Mouse (Mus musculus) heart, embryonic 11.5 days (tissue): ENCODE measurements around the gene Cd8b1. TPM values are rescaled to one million over a fixed set of nuclear protein-coding genes. Genes with fewer than 3 reads are reported as not detected.

Source experiments
- ATAC-seq: fragments of 200-750 bp; cut with Nextera tagmentation; replicated peaks from 2 replicates; pipeline ENCODE4 v1.8.0; 2017; ENCODE audit warnings: moderate library complexity; ENCODE audit not compliant: insufficient number of reproducible peaks, low FRiP score, low TSS enrichment
- H3K27ac ChIP-seq: fragments of 300-500 bp; sonication (generic); 2 replicates; pipeline ENCODE4 v1.5.1; 2014; ENCODE audit warnings: mild to moderate bottlenecking, low read depth, low read length
- H3K27me3 ChIP-seq: fragments of 300-500 bp; sonication (generic); 2 replicates; pipeline ENCODE4 v1.6.1; 2014; ENCODE audit warnings: mild to moderate bottlenecking, low read length, mixed read lengths; ENCODE audit not compliant: control insufficient read depth, insufficient read depth
- H3K36me3 ChIP-seq: fragments of 300-500 bp; sonication (generic); 2 replicates; pipeline ENCODE4 v1.6.1; 2014; ENCODE audit warnings: mild to moderate bottlenecking, low read length, moderate library complexity, mixed read lengths; ENCODE audit not compliant: control insufficient read depth, insufficient read depth
- H3K4me1 ChIP-seq: fragments of 300-500 bp; sonication (generic); 2 replicates; pipeline ENCODE4 v1.6.1; 2014; ENCODE audit warnings: low read length; ENCODE audit not compliant: control insufficient read depth, insufficient read depth
- H3K4me2 ChIP-seq: fragments of 300-500 bp; sonication (generic); 2 replicates; pipeline ENCODE4 v1.6.1; 2014; ENCODE audit warnings: mild to moderate bottlenecking, moderate library complexity
- H3K4me3 ChIP-seq: fragments of 300-500 bp; sonication (generic); 2 replicates; pipeline ENCODE4 v1.5.1; 2014; ENCODE audit warnings: low read depth, low read length
- H3K9ac ChIP-seq: fragments of 300-500 bp; sonication (generic); 2 replicates; pipeline ENCODE4 v1.6.1; 2014; ENCODE audit warnings: mild to moderate bottlenecking, low read depth, low read length, moderate library complexity
- H3K9me3 ChIP-seq: fragments of 300-500 bp; sonication (generic); replicated peaks from 2 replicates; pipeline ENCODE4 v1.6.1; 2016; ENCODE audit warnings: low read length; ENCODE audit not compliant: control insufficient read depth
- WGBS: fragments of 180-500 bp; shearing (Covaris S2); extraction: QIAGEN DNeasy Blood & Tissue Kit; methylation state at CpG from one replicate; pipeline ENCODE4 v1.1.7; 2014; ENCODE audit not compliant: insufficient replicate concordance; 5-methylcytosine and 5-hydroxymethylcytosine counted together
- polyA plus RNA-seq: library from polyadenylated mRNA; unstranded; fragments of >200 nt; fragmentation: Nextera tagmentation; extraction: Ambion mirVana; gene quantifications from 2 replicates; pipeline ENCODE4 v1.2.1, GENCODE M21; 2014

The Cd8b1 gene
- polyA plus RNA-seq, 1 experiment from 2014 or later: not detected

DNA sequence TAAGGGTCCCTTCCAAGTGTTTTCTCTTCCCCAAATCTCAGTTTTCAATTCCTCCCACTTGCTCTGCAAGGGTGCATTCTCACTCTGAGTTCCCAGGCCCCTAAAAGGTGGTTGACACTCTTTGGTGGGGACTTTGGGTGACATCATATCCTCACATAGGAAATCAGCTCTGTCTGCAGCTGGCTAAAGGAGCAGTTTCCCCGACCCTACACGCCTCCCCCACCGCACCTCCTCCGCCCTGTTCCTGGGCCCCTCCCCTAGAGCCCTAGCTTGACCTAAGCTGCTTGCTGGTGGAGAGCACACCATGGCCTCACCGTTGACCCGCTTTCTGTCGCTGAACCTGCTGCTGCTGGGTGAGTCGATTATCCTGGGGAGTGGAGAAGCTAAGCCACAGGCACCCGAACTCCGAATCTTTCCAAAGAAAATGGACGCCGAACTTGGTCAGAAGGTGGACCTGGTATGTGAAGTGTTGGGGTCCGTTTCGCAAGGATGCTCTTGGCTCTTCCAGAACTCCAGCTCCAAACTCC lies 50.7 kb downstream of the Cd8b1 start, which contains the start of gene Cd8a:
Cd8a (plus strand) TSS at position 179 of the 527 bp plus-strand sequence.
- H3K9me3 ChIP-seq: no peaks in the 10 kb centered on the region
- no peaks in the 10 kb centered on the region for H3K27me3 ChIP-seq
- H3K27ac ChIP-seq: no peak within 1 kb of the TSS
- ATAC-seq: no peak
- no peak within 1 kb of the TSS for H3K4me2 ChIP-seq
- H3K4me1 ChIP-seq: no peaks in the 10 kb centered on the region
- WGBS: 67% methylated on average over 14 of the region's 14 CpGs
- H3K4me3 ChIP-seq: no peak within 1 kb of the TSS
- no peak within 1 kb of the TSS for H3K9ac ChIP-seq
- H3K36me3 ChIP-seq: no peaks in the 10 kb centered on the region

DNA sequence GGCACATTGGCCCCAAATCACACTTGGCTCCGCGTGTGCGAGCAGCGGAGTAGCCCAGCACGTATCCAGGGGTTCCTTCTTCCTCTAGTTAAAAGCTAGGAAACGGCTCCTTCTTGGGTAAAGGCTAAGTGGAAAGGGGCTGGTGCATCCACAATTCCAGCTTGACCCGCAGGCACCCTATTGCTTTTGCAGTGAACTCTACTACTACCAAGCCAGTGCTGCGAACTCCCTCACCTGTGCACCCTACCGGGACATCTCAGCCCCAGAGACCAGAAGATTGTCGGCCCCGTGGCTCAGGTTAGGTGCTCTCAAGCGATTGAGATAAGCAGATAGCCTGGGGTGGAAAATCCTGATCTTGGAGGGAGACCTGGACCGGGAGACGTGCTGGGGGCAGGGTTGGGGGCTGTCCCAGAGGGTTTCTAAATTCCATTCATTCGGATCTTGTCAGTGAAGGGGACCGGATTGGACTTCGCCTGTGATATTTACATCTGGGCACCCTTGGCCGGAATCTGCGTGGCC lies 51.8 kb downstream of the Cd8b1 start:
- Histone ChIP-seq H3K4me2 (no peak overlapping the region), H3K4me1 (no peaks in the 10 kb centered on the region), H3K27me3 (no peaks in the 10 kb centered on the region), H3K9me3 (no peaks in the 10 kb centered on the region), H3K4me3 (no peak overlapping the region), H3K9ac (no peak overlapping the region), H3K36me3 (no peaks in the 10 kb centered on the region), H3K27ac (no peak overlapping the region)
- 75% methylated on average over 19 of the region's 19 CpGs for WGBS
- ATAC-seq: no peak

GRCm38 (mm10) chr6:71374921-71375320 lies 52.3 kb downstream of the Cd8b1 start:
- Histone ChIP-seq H3K4me3 (no peak overlapping the region), H3K36me3 (no peaks in the 10 kb centered on the region), H3K9me3 (no peaks in the 10 kb centered on the region), H3K4me2 (no peak overlapping the region), H3K27ac (no peak overlapping the region), H3K4me1 (no peaks in the 10 kb centered on the region), H3K27me3 (no peaks in the 10 kb centered on the region), H3K9ac (no peak overlapping the region)
- no peak for ATAC-seq
- WGBS: 67% methylated on average over 2 of the region's 2 CpGs

GRCm38 (mm10) chr6:71376711-71377110 lies 54.1 kb downstream of the Cd8b1 start:
- ATAC-seq: no peak
- Histone ChIP-seq H3K27me3 (no peaks in the 10 kb centered on the region), H3K36me3 (no peaks in the 10 kb centered on the region), H3K27ac (no peak overlapping the region), H3K4me3 (no peak overlapping the region), H3K9ac (no peak overlapping the region), H3K4me1 (no peaks in the 10 kb centered on the region), H3K9me3 (no peaks in the 10 kb centered on the region), H3K4me2 (no peak overlapping the region)
- 92% methylated on average over 13 of the region's 13 CpGs for WGBS

GRCm38 (mm10) chr6:71381654-71382053 lies 59.1 kb downstream of the Cd8b1 start:
- WGBS: 85% methylated on average over 5 of the region's 5 CpGs
- Histone ChIP-seq H3K4me2 (no peak overlapping the region), H3K27me3 (no peaks in the 10 kb centered on the region), H3K9ac (no peak overlapping the region), H3K9me3 (no peaks in the 10 kb centered on the region), H3K36me3 (no peaks in the 10 kb centered on the region), H3K4me3 (no peak overlapping the region), H3K4me1 (no peaks in the 10 kb centered on the region), H3K27ac (no peak overlapping the region)
- ATAC-seq: no peak

Other genes starting within 250 kb of the Cd8b1 start
- 4.9 and 5.1 TPM in 2 replicates for gene Thnsl2, start 178.3 kb upstream of the Cd8b1 start, polyA plus RNA-seq
- gene Fabp1, start 123.0 kb upstream of the Cd8b1 start, polyA plus RNA-seq: 1.4 TPM in 1 of 2 replicates, not detected in the other
- 60.2 and 65.1 TPM in 2 replicates for gene Krcc1, start 51.1 kb upstream of the Cd8b1 start, polyA plus RNA-seq
- 136 and 164 TPM in 2 replicates for gene Smyd1, start 555 bp upstream of the Cd8b1 start, polyA plus RNA-seq
- gene Cd8a, start 50.6 kb downstream of the Cd8b1 start, polyA plus RNA-seq: 0.04 TPM in 1 of 2 replicates, not detected in the other
- 6.2 and 10.0 TPM in 2 replicates for gene Rmnd5a, start 117.8 kb downstream of the Cd8b1 start, polyA plus RNA-seq
- gene Rnf103, start 171.1 kb downstream of the Cd8b1 start, polyA plus RNA-seq: 13.5 and 14.3 TPM in 2 replicates
- 62.2 and 71.6 TPM in 2 replicates for gene Chmp3, start 221.0 kb downstream of the Cd8b1 start, polyA plus RNA-seq